Mouse (Mus musculus): Measurements from ENCODE around the gene Gm17124. TPM values are rescaled to one million over a fixed set of nuclear protein-coding genes. Genes with fewer than 3 reads are reported as not detected.
"Not testable (repeated sequence)": the region's sequence is repeated elsewhere in the genome, so short reads cannot be mapped to it uniquely, and the experiment has no call there.

Gm17124 gene
- not detected for total RNA-seq (2021)

DNA sequence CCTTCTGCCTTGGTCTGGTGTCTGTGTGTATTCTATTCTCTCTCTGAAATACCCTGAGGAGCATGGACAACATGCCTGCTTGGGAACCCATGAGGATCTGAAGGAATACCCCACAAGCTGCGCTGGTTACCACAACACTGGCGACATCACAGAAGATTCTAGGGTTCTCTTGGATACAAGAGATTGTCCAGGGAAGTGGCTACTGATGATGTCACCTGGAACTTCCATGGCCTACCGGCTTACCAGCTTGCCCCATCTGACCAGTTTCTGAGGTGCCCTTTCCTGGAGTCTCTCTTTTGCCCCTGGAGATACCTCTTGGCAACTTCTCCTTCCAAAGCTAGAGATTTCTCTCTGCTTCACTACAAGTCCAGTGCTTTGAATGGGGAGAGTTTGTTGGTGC lies at the start of gene Gm17124:
Gene Gm17124 (minus strand): TSS at position 101 of the 400 bp plus-strand sequence.
- DNase-seq, result not testable (repeated sequence)

DNA sequence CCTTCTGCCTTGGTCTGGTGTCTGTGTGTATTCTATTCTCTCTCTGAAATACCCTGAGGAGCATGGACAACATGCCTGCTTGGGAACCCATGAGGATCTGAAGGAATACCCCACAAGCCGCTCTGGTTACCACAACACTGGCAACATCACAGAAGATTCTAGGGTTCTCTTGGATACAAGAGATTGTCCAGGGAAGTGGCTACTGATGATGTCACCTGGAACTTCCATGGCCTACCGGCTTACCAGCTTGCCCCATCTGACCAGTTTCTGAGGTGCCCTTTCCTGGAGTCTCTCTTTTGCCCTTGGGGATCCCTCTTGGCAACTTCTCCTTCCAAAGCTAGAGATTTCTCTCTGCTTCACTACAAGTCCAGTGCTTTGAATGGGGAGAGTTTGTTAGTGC lies 42.1 kb upstream of the Gm17124 start, which contains the start of gene Gm3633:
Gene Gm3633 (minus strand): TSS at position 101 of the 400 bp plus-strand sequence.
- not testable (repeated sequence) for DNase-seq

Small RNA genes lying within 50 kb of the gene (microRNA-seq; reads per million reads assigned to microRNA genes)
- gene Gm23620 (0 reads per million in 2 experiments), gene Gm25228 (0 reads per million in 2 experiments)

Other genes starting within 250 kb of the Gm17124 start
- not detected for gene Gm8005, start 160.2 kb downstream of the Gm17124 start, total RNA-seq (2021)
- not detected for gene Gm8011, start 136.0 kb downstream of the Gm17124 start, total RNA-seq (2021)
- gene Gm8020, start 97.5 kb downstream of the Gm17124 start, total RNA-seq (2021), result not detected
- gene Gm8024, start 75.6 kb downstream of the Gm17124 start, total RNA-seq (2021), result not detected
- gene Gm3633, start 42.0 kb upstream of the Gm17124 start, total RNA-seq (2021), result not detected
- gene Gm10378, start 56.1 kb upstream of the Gm17124 start, total RNA-seq (2021), result not detected
- not detected for gene Gm3015, start 168.9 kb upstream of the Gm17124 start, total RNA-seq (2021)
- not detected for gene Gm10377, start 198.1 kb upstream of the Gm17124 start, total RNA-seq (2021)